Mouse (Mus musculus): ENCODE measurements at regions not wholly inside any gene's neighbourhood (a gene's known extent, or its start where the extent isn't known, plus 50 kb on each side); places are given as distances from the start of the nearest gene placed in this dataset.

GRCm38 (mm10) chr17:81169118-81169517 lies 104.2 kb upstream of the Thumpd2 start:
- no peaks in the 10 kb centered on the region for H3K9me3 ChIP-seq (replicated peaks; ENCODE audit: control insufficient read depth, low read length)
- no peaks in the 10 kb centered on the region for H3K4me1 ChIP-seq (ENCODE audit: control insufficient read depth, insufficient read depth, low read length)
- 68% methylated on average over 5 of the region's 5 CpGs for WGBS
- no peak for ATAC-seq (ENCODE audit: insufficient read depth, low FRiP score)
- H3K4me2 ChIP-seq (ENCODE audit: low read depth, low read length) = no peak overlapping the region
- no peaks in the 10 kb centered on the region for H3K36me3 ChIP-seq (ENCODE audit: control insufficient read depth, insufficient read depth, low read length)
- H3K27me3 ChIP-seq (ENCODE audit: control insufficient read depth, insufficient read depth, low read length) = no peaks in the 10 kb centered on the region
- no peak overlapping the region for H3K27ac ChIP-seq (ENCODE audit: low read length)
- H3K9ac ChIP-seq (ENCODE audit: low read length) = no peak overlapping the region
- no peak overlapping the region for H3K4me3 ChIP-seq (replicated peaks; ENCODE audit: low read length)

- ATAC-seq (ENCODE audit: insufficient read depth, low FRiP score) = no peak
- no peaks in the 10 kb centered on the region for H3K27me3 ChIP-seq (ENCODE audit: control insufficient read depth, insufficient read depth, low read length)
- WGBS = 75% methylated on average over 4 of the region's 4 CpGs
These were observed 85.8 kb upstream of the Thumpd2 start for GRCm38 (mm10) chr17:81150730-81151129.

GRCm38 (mm10) chr17:81134702-81135101 lies 69.8 kb upstream of the Thumpd2 start:
- Histone ChIP-seq H3K4me3 (replicated peaks; ENCODE audit: low read length) (no peak overlapping the region), H3K9me3 (replicated peaks; ENCODE audit: control insufficient read depth, low read length) (no peaks in the 10 kb centered on the region), H3K4me1 (ENCODE audit: control insufficient read depth, insufficient read depth, low read length) (no peaks in the 10 kb centered on the region), H3K9ac (ENCODE audit: low read length) (no peak overlapping the region), H3K27me3 (ENCODE audit: control insufficient read depth, insufficient read depth, low read length) (no peaks in the 10 kb centered on the region), H3K36me3 (ENCODE audit: control insufficient read depth, insufficient read depth, low read length) (no peaks in the 10 kb centered on the region), H3K27ac (ENCODE audit: low read length) (no peak overlapping the region), H3K4me2 (ENCODE audit: low read depth, low read length) (no peak overlapping the region)
- WGBS = 74% methylated on average over 6 of the region's 6 CpGs
- no peak for ATAC-seq (ENCODE audit: insufficient read depth, low FRiP score)

More at GRCm38 (mm10) chr17:81150730-81151129, 85.8 kb upstream of the Thumpd2 start:
- H3K27ac ChIP-seq (ENCODE audit: low read length) = no peak overlapping the region
- no peaks in the 10 kb centered on the region for H3K9me3 ChIP-seq (replicated peaks; ENCODE audit: control insufficient read depth, low read length)
- no peak overlapping the region for H3K4me3 ChIP-seq (replicated peaks; ENCODE audit: low read length)
- H3K4me2 ChIP-seq (ENCODE audit: low read depth, low read length) = no peak overlapping the region
- H3K4me1 ChIP-seq (ENCODE audit: control insufficient read depth, insufficient read depth, low read length) = no peaks in the 10 kb centered on the region
- no peaks in the 10 kb centered on the region for H3K36me3 ChIP-seq (ENCODE audit: control insufficient read depth, insufficient read depth, low read length)
- no peak overlapping the region for H3K9ac ChIP-seq (ENCODE audit: low read length)

- Histone ChIP-seq H3K9me3 (replicated peaks; ENCODE audit: control insufficient read depth, low read length) (no peaks in the 10 kb centered on the region), H3K27me3 (ENCODE audit: control insufficient read depth, insufficient read depth, low read length) (no peaks in the 10 kb centered on the region), H3K4me1 (ENCODE audit: control insufficient read depth, insufficient read depth, low read length) (no peaks in the 10 kb centered on the region), H3K36me3 (ENCODE audit: control insufficient read depth, insufficient read depth, low read length) (no peaks in the 10 kb centered on the region), H3K9ac (ENCODE audit: low read length) (no peak overlapping the region), H3K4me3 (replicated peaks; ENCODE audit: low read length) (no peak overlapping the region), H3K4me2 (ENCODE audit: low read depth, low read length) (no peak overlapping the region), H3K27ac (ENCODE audit: low read length) (no peak overlapping the region)
- 60% methylated on average over 4 of the region's 4 CpGs for WGBS
- ATAC-seq (ENCODE audit: insufficient read depth, low FRiP score) = no peak
These were observed 68.3 kb upstream of the Thumpd2 start for GRCm38 (mm10) chr17:81133227-81133626.
